Mouse (Mus musculus) c-Kit-positive CD71-positive TER-119-positive erythroid progenitor cells, embryonic 14.5 days (primary cell): ENCODE measurements around the gene Rabep2.

Experiments
- DNase-seq: peaks from one replicate; pipeline ENCODE4 v3.0.0-alpha.2; 2013; ENCODE audit warnings: low spot score

Gene Rabep2

GRCm38 (mm10) chr7:126496475-126496874 lies 67.9 kb downstream of the Rabep2 start:
- no peak for DNase-seq

- no peak for DNase-seq
Measured at GRCm38 (mm10) chr7:126497966-126498365, 69.4 kb downstream of the Rabep2 start.
